Mouse (Mus musculus): ENCODE data around the gene Zbtb38.

DNA sequence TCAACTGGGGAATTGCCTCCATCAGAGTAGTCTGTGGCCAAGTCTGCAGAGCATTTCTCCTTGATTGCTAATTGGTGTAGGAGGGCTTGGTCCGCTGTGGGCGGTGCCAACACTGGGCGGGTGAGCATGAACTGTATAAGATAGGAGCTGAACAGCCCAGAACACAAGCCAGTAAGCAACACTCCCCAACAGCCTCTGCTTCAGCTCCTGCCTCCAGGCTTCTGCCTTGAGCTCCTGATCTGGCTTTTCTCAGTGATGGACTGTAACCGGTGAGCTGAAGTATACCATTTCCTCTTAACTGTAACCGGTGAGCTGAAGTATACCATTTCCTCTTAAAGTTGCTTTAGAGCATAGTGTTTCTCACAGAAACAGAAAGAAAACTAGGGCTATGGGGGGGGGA is 12.8 kb upstream of the Zbtb38 start:
- no peak for TF ChIP-seq CTCF (IDR thresholded peaks at IDR 0.05; ENCODE audit: low read depth)
- TF ChIP-seq EP300 (IDR thresholded peaks at IDR 0.05; ENCODE audit: low read depth), result no peak
